Mouse (Mus musculus): Measurements from ENCODE around the gene Kdm5a.

DNA sequence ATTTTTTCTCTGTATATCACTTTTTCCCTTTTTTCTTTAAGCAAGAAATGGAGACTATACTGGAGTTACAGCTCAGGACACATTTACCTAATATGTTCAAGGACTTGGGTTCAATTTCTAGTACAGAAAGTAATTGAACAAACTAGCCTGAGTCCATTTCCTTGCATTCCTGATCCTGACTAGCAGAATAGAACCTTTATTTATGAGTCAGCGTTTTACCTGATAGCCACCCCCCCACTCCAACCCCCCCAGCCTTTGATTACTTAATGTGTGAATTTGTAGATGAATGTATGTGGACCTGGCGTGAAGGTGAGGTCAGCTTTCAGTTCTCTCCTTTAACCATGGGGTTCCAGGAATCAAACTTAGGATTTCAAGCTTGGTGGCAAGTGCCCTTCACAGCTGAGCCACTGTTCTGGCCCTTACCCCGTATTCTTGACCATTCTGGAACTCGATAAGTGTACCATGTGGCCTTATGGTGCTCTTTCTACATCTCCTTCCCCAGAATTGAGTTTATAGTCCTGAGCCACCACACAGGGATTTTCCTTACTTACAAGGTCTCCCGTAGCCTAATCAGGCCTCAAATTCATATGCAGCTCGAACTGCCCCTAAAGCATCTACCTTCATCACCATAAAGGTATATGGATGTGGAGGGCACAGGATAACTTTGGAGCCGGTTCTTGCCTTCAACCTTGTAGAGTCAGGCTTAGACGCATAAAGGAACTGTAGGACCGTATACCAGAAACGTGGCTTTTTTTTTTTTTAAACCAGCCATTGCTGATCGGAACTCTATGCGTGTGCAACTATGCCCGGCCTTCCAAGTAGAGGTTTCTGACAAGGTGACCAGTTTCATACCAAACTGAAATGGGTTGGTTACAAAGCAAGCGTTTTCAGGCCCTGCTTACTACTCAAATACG, 893 bp upstream of the Kdm5a start:
- no peak for TF ChIP-seq GATA1 (IDR thresholded peaks at IDR 0.05; ENCODE audit: borderline replicate concordance, low read length)
- no peak for TF ChIP-seq FLI1 (IDR thresholded peaks at IDR 0.05; ENCODE audit: low read length)

Measured in megakaryocyte, embryonic 14.5 days (primary cell).